Mouse (Mus musculus): ENCODE measurements around the gene Grn. TPM values are rescaled to one million over a fixed set of nuclear protein-coding genes. Genes with fewer than 3 reads are reported as not detected.

Gene Grn
- polyA plus RNA-seq, 1 experiment from 2014 or later = 126 TPM

- Histone ChIP-seq H3K36me3 (no peaks in the 10 kb centered on the region), H3K4me2 (no peak overlapping the region), H3K4me3 (no peak overlapping the region), H3K27ac (no peak overlapping the region), H3K9ac (no peak overlapping the region), H3K27me3 (no peaks in the 10 kb centered on the region), H3K9me3 (no peaks in the 10 kb centered on the region), H3K4me1 (peaks cover 15% of the 10 kb centered on the region)
- ATAC-seq (ENCODE audit: insufficient number of reproducible peaks, insufficient read depth, low FRiP score, low TSS enrichment, low read depth) = no peak
- WGBS = 72% methylated on average over 3 of the region's 3 CpGs
Measured at GRCm38 (mm10) chr11:102411061-102411460, 19.1 kb upstream of the Grn start.

GRCm38 (mm10) chr11:102411704-102412103 lies 18.4 kb upstream of the Grn start:
- Histone ChIP-seq H3K9ac (no peak overlapping the region), H3K4me2 (no peak overlapping the region), H3K36me3 (no peaks in the 10 kb centered on the region), H3K27me3 (no peaks in the 10 kb centered on the region), H3K9me3 (no peaks in the 10 kb centered on the region), H3K4me3 (no peak overlapping the region), H3K4me1 (peaks cover 9% of the 10 kb centered on the region; the same call in 1 of the 2 replicates), H3K27ac (no peak overlapping the region)
- WGBS = 8% methylated on average over 11 of the region's 11 CpGs
- no peak for ATAC-seq (ENCODE audit: insufficient number of reproducible peaks, insufficient read depth, low FRiP score, low TSS enrichment, low read depth)

- no peak for ATAC-seq (ENCODE audit: insufficient number of reproducible peaks, insufficient read depth, low FRiP score, low TSS enrichment, low read depth)
- no peaks in the 10 kb centered on the region for H3K36me3 ChIP-seq
- WGBS = 77% methylated on average over 8 of the region's 8 CpGs
- H3K4me1 ChIP-seq = 0 out of 2 replicates have a peak, but pooled peaks cover 8% of the 10 kb centered on the region
- H3K9me3 ChIP-seq = no peaks in the 10 kb centered on the region
- no peak overlapping the region for H3K4me3 ChIP-seq
- no peak overlapping the region for H3K9ac ChIP-seq
- no peaks in the 10 kb centered on the region for H3K27me3 ChIP-seq
- no peak overlapping the region for H3K4me2 ChIP-seq
- no peak overlapping the region for H3K27ac ChIP-seq
Measured at GRCm38 (mm10) chr11:102413059-102413458, 17.1 kb upstream of the Grn start.

GRCm38 (mm10) chr11:102415034-102415802 lies 14.9 kb upstream of the Grn start:
- H3K4me2 ChIP-seq = no peak overlapping the region
- WGBS = 72% methylated on average over 10 of the region's 10 CpGs
- no peak overlapping the region for H3K9ac ChIP-seq
- H3K27me3 ChIP-seq = no peaks in the 10 kb centered on the region
- ATAC-seq (ENCODE audit: insufficient number of reproducible peaks, insufficient read depth, low FRiP score, low TSS enrichment, low read depth) = no peak
- no peaks in the 10 kb centered on the region for H3K36me3 ChIP-seq
- H3K4me1 ChIP-seq = 0 out of 2 replicates have a peak, but pooled peaks cover 8% of the 10 kb centered on the region
- H3K4me3 ChIP-seq = no peak overlapping the region
- no peak overlapping the region for H3K27ac ChIP-seq
- H3K9me3 ChIP-seq = no peaks in the 10 kb centered on the region

- 79% methylated on average over 1 of the region's 1 CpGs for WGBS
Measured at GRCm38 (mm10) chr11:102417160-102417559, 13.0 kb upstream of the Grn start.

GRCm38 (mm10) chr11:102418887-102419286 lies 11.2 kb upstream of the Grn start:
- no peaks in the 10 kb centered on the region for H3K9me3 ChIP-seq
- H3K27me3 ChIP-seq = no peaks in the 10 kb centered on the region
- H3K9ac ChIP-seq = no peak overlapping the region
- no peak for ATAC-seq (ENCODE audit: insufficient number of reproducible peaks, insufficient read depth, low FRiP score, low TSS enrichment, low read depth)
- no peak overlapping the region for H3K4me2 ChIP-seq
- H3K4me3 ChIP-seq = no peak overlapping the region
- no peaks in the 10 kb centered on the region for H3K4me1 ChIP-seq
- no peaks in the 10 kb centered on the region for H3K36me3 ChIP-seq
- no peak overlapping the region for H3K27ac ChIP-seq

More at GRCm38 (mm10) chr11:102417160-102417559, 13.0 kb upstream of the Grn start:
- Histone ChIP-seq H3K4me3 (no peak overlapping the region), H3K36me3 (no peaks in the 10 kb centered on the region), H3K27ac (no peak overlapping the region), H3K27me3 (no peaks in the 10 kb centered on the region), H3K4me1 (no peaks in the 10 kb centered on the region), H3K9me3 (no peaks in the 10 kb centered on the region), H3K9ac (no peak overlapping the region), H3K4me2 (no peak overlapping the region)
- no peak for ATAC-seq (ENCODE audit: insufficient number of reproducible peaks, insufficient read depth, low FRiP score, low TSS enrichment, low read depth)

- Histone ChIP-seq H3K36me3 (no peaks in the 10 kb centered on the region), H3K27me3 (no peaks in the 10 kb centered on the region), H3K9me3 (no peaks in the 10 kb centered on the region), H3K4me1 (no peaks in the 10 kb centered on the region), H3K4me3 (no peak overlapping the region), H3K27ac (no peak overlapping the region), H3K9ac (no peak overlapping the region), H3K4me2 (no peak overlapping the region)
- no peak for ATAC-seq (ENCODE audit: insufficient number of reproducible peaks, insufficient read depth, low FRiP score, low TSS enrichment, low read depth)
- WGBS = 65% methylated on average over 8 of the region's 8 CpGs
Measured at GRCm38 (mm10) chr11:102421559-102421958, 8.6 kb upstream of the Grn start.

GRCm38 (mm10) chr11:102424666-102425065 lies 5.4 kb upstream of the Grn start:
- ATAC-seq (ENCODE audit: insufficient number of reproducible peaks, insufficient read depth, low FRiP score, low TSS enrichment, low read depth) = no peak
- WGBS = 69% methylated on average over 6 of the region's 6 CpGs
- peaks cover 5% of the 10 kb centered on the region for H3K4me1 ChIP-seq

GRCm38 (mm10) chr11:102425555-102426316 lies 4.4 kb upstream of the Grn start:
- Histone ChIP-seq H3K4me3 (no peak overlapping the region), H3K27ac (no peak overlapping the region), H3K4me1 (peaks cover 8% of the 10 kb centered on the region), H3K9ac (no peak overlapping the region), H3K9me3 (no peaks in the 10 kb centered on the region), H3K27me3 (no peaks in the 10 kb centered on the region), H3K36me3 (no peaks in the 10 kb centered on the region), H3K4me2 (no peak overlapping the region)
- ATAC-seq (ENCODE audit: insufficient number of reproducible peaks, insufficient read depth, low FRiP score, low TSS enrichment, low read depth) = no peak
- 77% methylated on average over 8 of the region's 8 CpGs for WGBS

More at GRCm38 (mm10) chr11:102424666-102425065, 5.4 kb upstream of the Grn start:
- Histone ChIP-seq H3K4me2 (no peak overlapping the region), H3K4me3 (no peak overlapping the region), H3K27me3 (no peaks in the 10 kb centered on the region), H3K27ac (no peak overlapping the region), H3K9ac (no peak overlapping the region), H3K36me3 (no peaks in the 10 kb centered on the region), H3K9me3 (no peaks in the 10 kb centered on the region)

- peaks cover 31% of the 10 kb centered on the region for H3K4me1 ChIP-seq
- peaks cover 9% of the 10 kb centered on the region; the same call in 1 of the 2 replicates for H3K36me3 ChIP-seq
- H3K9me3 ChIP-seq = no peaks in the 10 kb centered on the region
- no peak for ATAC-seq (ENCODE audit: insufficient number of reproducible peaks, insufficient read depth, low FRiP score, low TSS enrichment, low read depth)
- peak overlapping the region; percentile 96 for H3K4me2 ChIP-seq
- H3K9ac ChIP-seq = 0 out of 2 replicates have a peak overlapping the region, but pooled peaks have one; percentile 73
- H3K27me3 ChIP-seq = no peaks in the 10 kb centered on the region
- H3K27ac ChIP-seq = no peak overlapping the region
- peak overlapping the region; percentile 75; the same call in 1 of the 2 replicates for H3K4me3 ChIP-seq
- 61% methylated on average over 8 of the region's 8 CpGs for WGBS
Measured at GRCm38 (mm10) chr11:102428981-102429540, 1.1 kb upstream of the Grn start.

- Histone ChIP-seq H3K4me2 (peak overlapping the region; percentile 96), H3K27ac (no peak overlapping the region), H3K27me3 (no peaks in the 10 kb centered on the region), H3K9ac (peak overlapping the region; percentile 73), H3K4me1 (peaks cover 34% of the 10 kb centered on the region), H3K4me3 (peak overlapping the region; percentile 75), H3K36me3 (peaks cover 13% of the 10 kb centered on the region), H3K9me3 (no peaks in the 10 kb centered on the region)
- WGBS = 49% methylated on average over 3 of the region's 3 CpGs
- no peak for ATAC-seq (ENCODE audit: insufficient number of reproducible peaks, insufficient read depth, low FRiP score, low TSS enrichment, low read depth)
Measured at GRCm38 (mm10) chr11:102429551-102429950, 564 bp upstream of the Grn start.

Measured in embryonic facial prominence, embryonic 13.5 days (tissue).